Mouse (Mus musculus) hindbrain, embryonic 13.5 days (tissue): ENCODE measurements at regions not wholly inside any gene's neighbourhood (a gene's known extent, or its start where the extent isn't known, plus 50 kb on each side); places are given as distances from the start of the nearest gene placed in this dataset.

ENCODE experiments used
- ATAC-seq: fragments of 200-750 bp; cut with Nextera tagmentation; 2 replicates; pipeline ENCODE4 v1.8.0; 2017; ENCODE audit warnings: moderate TSS enrichment; ENCODE audit not compliant: low FRiP score
- H3K27ac ChIP-seq: fragments of 300-500 bp; sonication (generic); 2 replicates; pipeline ENCODE4 v1.5.1; 2015; ENCODE audit warnings: inconsistent platforms, mild to moderate bottlenecking, moderate library complexity
- H3K27me3 ChIP-seq: fragments of 300-500 bp; sonication (generic); 2 replicates; pipeline ENCODE4 v1.6.1; 2015; ENCODE audit warnings: mild to moderate bottlenecking, inconsistent platforms
- H3K36me3 ChIP-seq: fragments of 300-500 bp; sonication (generic); 2 replicates; pipeline ENCODE4 v1.6.1; 2015; ENCODE audit warnings: mild to moderate bottlenecking, inconsistent platforms
- H3K4me1 ChIP-seq: fragments of 300-500 bp; sonication (generic); replicated peaks from 2 replicates; pipeline ENCODE4 v1.6.1; 2015; ENCODE audit warnings: inconsistent platforms
- H3K4me2 ChIP-seq: fragments of 300-500 bp; sonication (generic); 2 replicates; pipeline ENCODE4 v1.6.1; 2015; ENCODE audit warnings: inconsistent platforms, mild to moderate bottlenecking, moderate library complexity
- H3K4me3 ChIP-seq: fragments of 300-500 bp; sonication (generic); 2 replicates; pipeline ENCODE4 v1.5.1; 2015; ENCODE audit warnings: mild to moderate bottlenecking, inconsistent platforms
- H3K9ac ChIP-seq: fragments of 300-500 bp; sonication (generic); 2 replicates; pipeline ENCODE4 v1.6.1; 2015; ENCODE audit warnings: mild to moderate bottlenecking, inconsistent platforms
- H3K9me3 ChIP-seq: fragments of 300-500 bp; sonication (generic); 2 replicates; pipeline ENCODE4 v1.6.1; 2016; ENCODE audit warnings: inconsistent platforms
- WGBS: fragments of 180-500 bp; shearing (Covaris S2); methylation state at CpG from one replicate; pipeline ENCODE4 v1.1.7; 2015; 5-methylcytosine and 5-hydroxymethylcytosine counted together

DNA sequence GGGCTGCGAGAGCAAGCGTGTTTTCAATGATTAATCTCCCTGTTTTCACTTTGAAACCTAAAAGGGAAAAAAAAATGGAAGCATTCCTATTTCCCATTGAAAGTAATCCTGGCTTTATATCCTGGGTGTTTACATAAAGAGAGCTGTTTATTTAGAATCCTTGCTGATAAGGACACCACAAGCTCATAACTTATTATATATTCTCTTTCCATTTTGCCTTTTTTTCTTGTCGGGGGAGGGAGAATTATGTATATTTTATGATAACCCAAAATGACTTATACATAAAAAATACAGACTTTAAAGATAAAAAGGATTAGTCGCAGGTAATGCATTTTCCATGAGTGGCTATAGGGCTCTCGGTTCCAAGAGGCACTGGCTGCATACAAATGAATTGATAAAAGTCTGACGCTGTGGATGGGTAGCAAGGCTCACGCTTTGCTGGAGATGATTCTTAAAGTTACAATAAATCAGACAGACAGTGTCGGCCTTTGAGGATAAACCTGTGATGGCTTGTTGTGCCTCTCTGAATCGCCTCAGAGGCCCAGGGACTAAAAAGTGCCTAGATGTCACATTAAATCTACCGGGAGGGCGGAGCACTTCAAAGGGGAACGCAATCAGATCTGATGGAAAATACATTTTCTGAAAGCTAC lies 155.7 kb downstream of the Psat1 start:
- ATAC-seq = peak; percentile 57; the same call in 1 of the 2 replicates
- H3K27ac ChIP-seq = peak overlapping the region; percentile 67; the same call in 1 of the 2 replicates
- no peaks in the 10 kb centered on the region for H3K36me3 ChIP-seq
- peaks cover 27% of the 10 kb centered on the region for H3K4me1 ChIP-seq
- H3K9ac ChIP-seq = 0 out of 2 replicates have a peak overlapping the region, but pooled peaks have one; percentile 49
- H3K9me3 ChIP-seq = no peaks in the 10 kb centered on the region
- peak overlapping the region; percentile 12 for H3K4me3 ChIP-seq
- H3K27me3 ChIP-seq = peaks cover 10% of the 10 kb centered on the region; the same call in 1 of the 2 replicates
- peak overlapping the region; percentile 43 for H3K4me2 ChIP-seq
- WGBS = 39% methylated on average over 12 of the region's 12 CpGs

DNA sequence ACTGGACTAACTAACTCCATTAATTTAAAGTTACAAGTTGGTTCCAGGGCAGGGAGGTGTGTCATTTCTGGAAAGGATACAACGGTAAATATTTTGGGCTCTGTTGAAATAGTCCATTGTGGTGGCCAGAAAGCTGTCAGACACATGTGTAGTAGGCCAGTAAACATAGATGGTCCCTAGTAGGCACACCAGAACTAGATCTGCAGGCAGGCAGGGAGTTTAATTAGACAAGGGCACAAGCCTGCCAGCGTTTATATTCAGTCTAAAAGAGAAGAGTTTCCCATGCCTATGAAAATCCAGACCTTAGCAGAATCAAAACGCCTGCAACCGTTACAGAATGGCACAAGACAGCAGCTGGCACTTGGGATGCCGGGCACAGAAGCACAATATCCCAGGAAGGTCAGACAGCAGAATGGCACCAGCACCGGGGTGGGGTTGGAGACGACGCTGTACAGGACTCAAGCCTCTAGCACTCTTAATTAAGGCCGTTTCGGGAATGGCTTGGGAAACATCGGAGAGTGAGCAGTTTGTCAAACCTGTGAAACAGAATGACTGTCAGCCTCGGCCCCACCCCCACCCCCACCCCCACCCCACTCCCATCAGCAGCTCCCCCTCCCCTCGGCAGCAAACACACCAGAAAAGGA lies 156.4 kb downstream of the Psat1 start:
- H3K27me3 ChIP-seq = peaks cover 10% of the 10 kb centered on the region; the same call in 1 of the 2 replicates
- peak; percentile 70 for ATAC-seq
- H3K9ac ChIP-seq = peak overlapping the region; percentile 49; the same call in 1 of the 2 replicates
- peak overlapping the region; percentile 67 for H3K27ac ChIP-seq
- H3K4me3 ChIP-seq = peak overlapping the region; percentile 12
- peaks cover 27% of the 10 kb centered on the region for H3K4me1 ChIP-seq
- no peaks in the 10 kb centered on the region for H3K9me3 ChIP-seq
- H3K36me3 ChIP-seq = no peaks in the 10 kb centered on the region
- 19% methylated on average over 13 of the region's 13 CpGs for WGBS
- peak overlapping the region; percentile 43 for H3K4me2 ChIP-seq

DNA sequence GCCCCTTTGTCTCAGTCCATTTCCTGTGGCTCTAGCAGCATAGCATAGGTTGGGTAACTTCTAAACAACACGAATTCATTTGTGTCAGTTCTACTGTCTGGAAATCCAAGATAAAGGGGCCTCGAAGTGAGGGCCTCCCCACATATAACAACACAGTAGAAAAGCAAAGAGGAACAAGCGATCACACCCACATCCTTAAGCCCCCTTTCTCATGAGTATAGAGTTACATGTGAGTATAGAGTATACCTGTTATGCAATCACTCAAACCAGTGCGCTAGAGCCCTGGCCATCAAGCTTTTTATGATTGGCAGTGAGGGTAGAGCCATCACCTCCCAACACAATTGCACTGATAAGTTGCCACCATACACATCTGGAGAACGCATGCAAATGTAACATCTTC lies 157.4 kb downstream of the Psat1 start:
- no peak overlapping the region for H3K9ac ChIP-seq
- H3K4me1 ChIP-seq = peaks cover 27% of the 10 kb centered on the region
- H3K4me3 ChIP-seq = no peak overlapping the region
- no peak for ATAC-seq
- no peak overlapping the region for H3K27ac ChIP-seq
- H3K9me3 ChIP-seq = no peaks in the 10 kb centered on the region
- peaks cover 7% of the 10 kb centered on the region; the same call in 1 of the 2 replicates for H3K27me3 ChIP-seq
- H3K4me2 ChIP-seq = no peak overlapping the region
- 83% methylated on average over 5 of the region's 5 CpGs for WGBS
- no peaks in the 10 kb centered on the region for H3K36me3 ChIP-seq

DNA sequence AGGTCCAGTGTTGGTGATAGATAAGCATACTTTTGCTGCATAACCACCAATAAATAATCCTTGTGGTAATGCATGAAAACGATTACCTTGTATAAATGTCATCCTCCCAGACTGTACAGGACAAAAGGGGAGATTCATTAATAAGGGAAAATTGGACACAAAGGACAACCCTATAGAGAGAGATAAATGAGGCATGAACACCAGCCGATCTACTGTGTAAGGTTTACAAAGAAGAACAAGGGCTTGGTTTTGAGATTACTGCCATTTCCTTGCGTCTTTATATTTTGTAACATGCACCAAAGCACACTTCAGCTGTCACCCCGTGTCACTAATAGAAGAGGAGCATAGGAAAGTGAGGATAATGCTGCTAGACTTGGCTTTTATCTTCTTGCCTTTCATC lies 162.5 kb downstream of the Psat1 start:
- no peaks in the 10 kb centered on the region for H3K9me3 ChIP-seq
- no peaks in the 10 kb centered on the region for H3K36me3 ChIP-seq
- H3K4me2 ChIP-seq = no peak overlapping the region
- peaks cover 7% of the 10 kb centered on the region; the same call in 1 of the 2 replicates for H3K27me3 ChIP-seq
- no peak overlapping the region for H3K9ac ChIP-seq
- WGBS = 27% methylated on average over 4 of the region's 4 CpGs
- no peak overlapping the region for H3K27ac ChIP-seq
- ATAC-seq = no peak
- H3K4me1 ChIP-seq = peaks cover 10% of the 10 kb centered on the region; the same call in 1 of the 2 replicates
- no peak overlapping the region for H3K4me3 ChIP-seq

DNA sequence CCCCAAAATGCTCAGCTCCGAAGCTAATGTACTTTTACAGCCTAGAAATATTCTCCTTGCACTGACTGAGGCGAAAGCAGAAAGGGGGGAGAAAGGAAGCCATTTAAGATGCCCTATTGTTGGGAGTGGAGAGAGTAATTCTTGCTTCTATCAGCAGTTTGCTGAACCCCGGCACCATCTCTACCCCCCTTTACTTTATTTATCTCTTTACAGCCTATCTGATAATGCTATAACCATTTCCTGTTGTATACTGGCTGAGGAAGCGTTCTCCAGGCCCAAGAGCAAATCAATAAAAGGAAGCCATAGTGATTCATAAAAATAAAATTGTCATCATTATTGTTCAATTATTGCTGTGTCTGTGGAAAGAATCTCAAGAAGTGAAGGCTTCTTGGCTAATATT lies 177.5 kb downstream of the Psat1 start:
- Histone ChIP-seq H3K4me2 (no peak overlapping the region), H3K4me3 (no peak overlapping the region), H3K27me3 (no peaks in the 10 kb centered on the region), H3K4me1 (no peaks in the 10 kb centered on the region), H3K9ac (no peak overlapping the region), H3K9me3 (0 out of 2 replicates have a peak, but pooled peaks cover 7% of the 10 kb centered on the region), H3K27ac (no peak overlapping the region), H3K36me3 (no peaks in the 10 kb centered on the region)
- ATAC-seq = no peak
- WGBS = 81% methylated on average over 4 of the region's 4 CpGs

DNA sequence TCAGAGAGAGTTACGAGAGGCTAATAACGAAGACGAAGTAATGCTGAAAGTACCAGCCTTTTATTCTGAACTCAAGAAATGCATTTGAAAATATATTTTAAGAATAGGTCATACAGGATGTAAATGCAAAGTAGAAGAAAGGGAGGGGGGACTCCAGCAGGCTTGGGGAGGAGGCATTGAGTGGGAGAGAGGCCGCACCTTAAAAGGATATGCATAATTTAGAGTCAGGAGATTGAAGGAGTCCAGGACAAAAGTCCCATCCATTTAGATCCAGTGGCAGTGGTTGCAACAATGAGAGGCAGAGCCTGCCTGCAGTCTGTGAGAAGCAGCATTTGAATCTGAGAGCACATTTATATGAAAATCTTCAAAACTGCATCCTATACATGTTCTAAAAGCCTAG lies 186.1 kb downstream of the Psat1 start:
- H3K9me3 ChIP-seq = no peaks in the 10 kb centered on the region
- no peak overlapping the region for H3K9ac ChIP-seq
- H3K4me2 ChIP-seq = no peak overlapping the region
- no peaks in the 10 kb centered on the region for H3K4me1 ChIP-seq
- no peak overlapping the region for H3K27ac ChIP-seq
- 74% methylated on average over 4 of the region's 4 CpGs for WGBS
- H3K36me3 ChIP-seq = no peaks in the 10 kb centered on the region
- no peak for ATAC-seq
- H3K27me3 ChIP-seq = no peaks in the 10 kb centered on the region
- H3K4me3 ChIP-seq = no peak overlapping the region

DNA sequence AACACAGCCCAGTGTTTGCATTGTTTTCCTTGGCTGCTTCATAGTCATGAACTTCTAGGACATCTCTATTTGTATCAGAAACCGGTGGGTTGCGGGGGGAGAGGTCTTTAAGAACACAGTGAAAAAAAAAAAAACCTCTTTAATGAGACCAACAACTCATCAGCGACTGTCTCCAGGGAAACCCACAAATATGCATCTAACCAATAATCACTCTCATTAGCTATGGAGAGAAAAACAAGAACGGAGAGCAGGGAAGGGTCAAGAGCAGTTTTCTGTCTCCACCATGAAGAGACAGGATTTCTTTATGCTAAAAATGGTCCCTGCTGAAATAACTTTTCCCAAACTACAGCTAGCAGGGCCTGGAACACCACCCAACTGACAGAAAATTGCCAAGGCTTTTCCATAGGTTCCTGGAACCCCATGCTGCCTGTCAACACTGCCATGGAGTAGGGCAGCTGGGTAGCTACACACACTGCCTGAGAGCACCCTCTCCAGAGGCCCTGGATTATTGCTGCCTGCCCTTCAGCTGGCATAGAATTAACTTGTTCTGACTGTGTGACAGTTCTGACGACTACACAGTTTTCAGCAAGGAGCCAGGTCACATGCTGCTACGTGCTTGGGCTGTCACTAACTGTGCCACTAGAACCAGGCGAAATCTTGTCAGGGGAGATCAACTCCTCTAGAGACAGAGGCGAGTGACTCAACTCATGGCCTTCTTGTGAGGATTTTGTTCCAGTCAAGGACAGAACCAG lies 201.9 kb downstream of the Psat1 start:
- H3K4me1 ChIP-seq = peaks cover 8% of the 10 kb centered on the region
- no peak overlapping the region for H3K27ac ChIP-seq
- H3K36me3 ChIP-seq = no peaks in the 10 kb centered on the region
- 41% methylated on average over 8 of the region's 8 CpGs for WGBS
- H3K4me2 ChIP-seq = no peak overlapping the region
- no peak overlapping the region for H3K4me3 ChIP-seq
- H3K9me3 ChIP-seq = no peaks in the 10 kb centered on the region
- H3K27me3 ChIP-seq = no peaks in the 10 kb centered on the region
- ATAC-seq = no peak
- no peak overlapping the region for H3K9ac ChIP-seq

DNA sequence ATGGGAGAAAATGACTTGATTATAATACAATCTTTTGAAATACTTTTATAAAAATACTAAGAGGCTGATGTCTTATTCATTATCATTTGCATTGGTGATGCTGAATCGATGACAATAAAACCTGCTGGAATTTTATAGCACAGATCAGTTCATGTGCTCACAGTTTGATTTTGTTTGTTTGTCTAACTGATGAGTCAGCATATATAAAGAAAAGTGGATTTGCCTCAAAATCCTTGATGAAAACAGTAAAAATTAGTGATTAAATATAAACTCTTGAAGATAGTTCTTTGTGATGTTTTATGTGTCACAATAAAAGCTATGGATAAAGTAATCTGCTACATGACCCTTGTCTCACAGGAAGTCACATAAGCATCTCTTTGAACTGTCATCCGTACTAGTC lies 210.9 kb downstream of the Psat1 start:
- WGBS = 80% methylated on average over 2 of the region's 2 CpGs
- no peak overlapping the region for H3K27ac ChIP-seq
- no peak overlapping the region for H3K9ac ChIP-seq
- no peak overlapping the region for H3K4me3 ChIP-seq
- peaks cover 18% of the 10 kb centered on the region for H3K27me3 ChIP-seq
- ATAC-seq = no peak
- no peaks in the 10 kb centered on the region for H3K4me1 ChIP-seq
- H3K9me3 ChIP-seq = no peaks in the 10 kb centered on the region
- no peaks in the 10 kb centered on the region for H3K36me3 ChIP-seq
- no peak overlapping the region for H3K4me2 ChIP-seq

DNA sequence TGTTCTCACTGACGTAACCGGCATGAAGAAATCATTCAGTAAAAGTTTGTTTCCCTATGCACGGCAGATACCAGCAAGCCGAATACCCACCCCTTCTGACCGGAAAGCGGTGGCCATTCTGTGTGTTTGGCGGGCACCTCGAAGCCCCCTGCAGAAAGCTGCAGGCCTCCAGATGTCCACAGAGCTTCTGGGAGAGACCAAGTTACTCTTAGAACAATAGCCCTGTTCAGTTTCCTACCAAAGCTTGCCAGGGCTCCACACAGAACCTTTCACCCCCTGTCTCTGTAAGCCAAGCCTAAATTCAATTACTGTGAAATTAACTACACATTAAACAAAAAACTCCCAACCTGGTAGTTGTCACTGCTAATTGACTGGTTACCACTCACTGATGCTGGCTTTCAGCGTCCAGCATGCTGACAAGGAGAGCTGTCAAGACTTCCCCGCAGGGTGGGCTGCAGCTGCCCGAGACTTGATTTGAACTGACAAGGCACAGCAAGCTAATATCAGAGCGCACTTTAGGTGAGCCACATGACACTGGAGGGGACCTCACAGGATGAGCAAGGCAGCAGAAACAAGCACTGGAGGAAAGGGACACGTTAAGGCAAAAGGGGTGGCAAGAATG lies 220.2 kb downstream of the Psat1 start:
- Histone ChIP-seq H3K4me3 (no peak overlapping the region), H3K27me3 (peaks cover 49% of the 10 kb centered on the region), H3K4me1 (peaks cover 7% of the 10 kb centered on the region), H3K4me2 (no peak overlapping the region), H3K9ac (no peak overlapping the region), H3K27ac (no peak overlapping the region), H3K9me3 (no peaks in the 10 kb centered on the region), H3K36me3 (no peaks in the 10 kb centered on the region)
- WGBS = 25% methylated on average over 13 of the region's 13 CpGs
- peak; percentile 83; the same call in 1 of the 2 replicates for ATAC-seq

DNA sequence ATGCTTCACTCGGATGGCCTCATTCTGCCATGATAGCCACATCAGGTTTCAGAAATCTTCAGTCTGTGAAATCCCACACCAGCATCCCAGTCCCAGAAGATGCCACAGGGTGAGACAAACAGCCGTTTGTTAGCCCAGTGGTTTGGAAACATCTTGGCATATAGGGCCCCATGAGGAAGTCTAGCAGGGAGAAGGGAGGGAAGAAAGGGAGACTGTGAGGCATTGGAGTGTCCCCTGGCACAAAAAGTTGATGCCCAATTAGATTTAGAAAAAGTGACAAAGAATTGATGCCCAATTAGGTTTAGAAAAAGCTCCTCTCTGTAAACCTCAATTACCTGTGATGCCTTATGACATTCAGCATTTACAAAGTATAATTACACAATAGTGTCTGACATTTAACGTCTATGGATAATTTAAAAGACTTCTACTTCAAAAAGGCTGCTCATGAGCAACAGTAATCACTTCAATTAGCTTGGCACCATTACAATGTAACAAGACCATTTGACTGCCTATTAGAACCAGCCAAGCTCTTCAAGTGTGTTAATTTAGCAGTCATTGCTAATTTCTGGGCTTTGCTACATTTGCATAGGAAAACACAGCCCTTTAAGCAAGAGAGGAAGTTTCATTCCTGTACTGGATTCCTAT lies 254.6 kb downstream of the Psat1 start:
- H3K9ac ChIP-seq = no peak overlapping the region
- no peaks in the 10 kb centered on the region for H3K9me3 ChIP-seq
- H3K36me3 ChIP-seq = no peaks in the 10 kb centered on the region
- ATAC-seq = no peak
- 66% methylated on average over 3 of the region's 3 CpGs for WGBS
- no peak overlapping the region for H3K4me2 ChIP-seq
- no peaks in the 10 kb centered on the region for H3K27me3 ChIP-seq
- H3K27ac ChIP-seq = no peak overlapping the region
- H3K4me1 ChIP-seq = no peaks in the 10 kb centered on the region
- no peak overlapping the region for H3K4me3 ChIP-seq

DNA sequence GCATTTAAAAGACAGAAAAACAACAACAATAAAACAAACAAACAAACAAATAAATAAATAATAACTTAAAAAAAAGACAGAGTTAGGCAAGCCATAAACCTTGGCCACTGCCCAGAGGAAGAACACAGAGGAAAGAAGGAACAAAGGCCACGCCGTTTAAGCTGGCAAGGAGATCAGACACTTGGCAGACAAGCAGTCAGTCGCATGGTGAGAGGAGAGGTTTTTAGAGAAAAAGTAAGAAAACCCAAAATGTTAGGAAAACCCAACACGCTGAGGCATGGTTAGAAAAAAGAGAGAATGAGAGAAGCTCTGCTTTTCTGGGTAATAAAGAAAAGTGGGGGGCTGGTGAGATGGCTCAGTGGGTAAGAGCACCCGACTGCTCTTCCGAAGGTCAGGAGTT lies 277.1 kb downstream of the Psat1 start:
- no peak overlapping the region for H3K4me2 ChIP-seq
- peaks cover 15% of the 10 kb centered on the region; the same call in 1 of the 2 replicates for H3K27me3 ChIP-seq
- peaks cover 32% of the 10 kb centered on the region for H3K4me1 ChIP-seq
- no peak overlapping the region for H3K4me3 ChIP-seq
- no peaks in the 10 kb centered on the region for H3K36me3 ChIP-seq
- no peak for ATAC-seq
- no peak overlapping the region for H3K27ac ChIP-seq
- H3K9me3 ChIP-seq = no peaks in the 10 kb centered on the region
- WGBS = 77% methylated on average over 6 of the region's 6 CpGs
- no peak overlapping the region for H3K9ac ChIP-seq

DNA sequence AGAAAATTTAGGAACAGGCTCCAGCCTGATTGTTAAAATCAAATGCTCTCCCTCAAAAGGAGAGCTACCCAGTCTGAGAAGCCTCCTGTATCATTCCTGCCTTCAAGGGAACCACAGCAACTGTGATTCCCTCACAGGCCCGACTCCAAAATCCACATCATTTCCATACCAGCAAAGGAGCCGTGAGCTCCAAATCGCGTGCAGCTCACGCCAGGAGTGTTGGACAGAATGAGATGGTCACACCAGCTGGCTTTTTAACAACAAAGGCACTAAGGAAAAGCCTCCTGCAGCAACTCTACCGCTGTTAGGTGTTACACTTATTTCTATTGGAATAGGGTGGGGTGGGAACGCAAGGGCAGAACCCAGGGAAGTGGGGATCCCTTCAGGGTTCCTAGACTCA lies 277.6 kb downstream of the Psat1 start:
- H3K36me3 ChIP-seq = no peaks in the 10 kb centered on the region
- H3K4me1 ChIP-seq = peaks cover 32% of the 10 kb centered on the region
- no peak for ATAC-seq
- 56% methylated on average over 7 of the region's 7 CpGs for WGBS
- no peak overlapping the region for H3K9ac ChIP-seq
- H3K27ac ChIP-seq = no peak overlapping the region
- H3K27me3 ChIP-seq = peaks cover 17% of the 10 kb centered on the region; the same call in 1 of the 2 replicates
- H3K4me2 ChIP-seq = no peak overlapping the region
- H3K4me3 ChIP-seq = no peak overlapping the region
- no peaks in the 10 kb centered on the region for H3K9me3 ChIP-seq
